Mouse (Mus musculus) myocyte (in vitro differentiated cells): ENCODE measurements around the gene Pcgf6.

ENCODE experiments used
- MAX ChIP-seq: IDR thresholded peaks from one replicate; pipeline ENCODE4 v1.6.1; 2011; ENCODE audit warnings: low read depth, mild to moderate bottlenecking, control low read depth
- MYOD1 ChIP-seq, 3 experiments: IDR thresholded peaks; one replicate each; pipeline ENCODE4 v1.6.1; 2011; ENCODE audit warnings: control low read depth in 2 of 3, low read depth in 2 of 3, mild to moderate bottlenecking in 2 of 3, moderate library complexity in 1 of 3; ENCODE audit not compliant: insufficient read length in 2 of 3, control insufficient read depth in 1 of 3
- POLR2A ChIP-seq: IDR thresholded peaks from one replicate; pipeline ENCODE4 v1.6.1; 2011; ENCODE audit warnings: low read depth, mild to moderate bottlenecking, control low read depth, moderate library complexity; ENCODE audit not compliant: insufficient read length
- TCF12 ChIP-seq: IDR thresholded peaks from one replicate; pipeline ENCODE4 v1.6.1; 2011; ENCODE audit warnings: mild to moderate bottlenecking, control low read depth; ENCODE audit not compliant: poor library complexity, insufficient read depth, severe bottlenecking

DNA sequence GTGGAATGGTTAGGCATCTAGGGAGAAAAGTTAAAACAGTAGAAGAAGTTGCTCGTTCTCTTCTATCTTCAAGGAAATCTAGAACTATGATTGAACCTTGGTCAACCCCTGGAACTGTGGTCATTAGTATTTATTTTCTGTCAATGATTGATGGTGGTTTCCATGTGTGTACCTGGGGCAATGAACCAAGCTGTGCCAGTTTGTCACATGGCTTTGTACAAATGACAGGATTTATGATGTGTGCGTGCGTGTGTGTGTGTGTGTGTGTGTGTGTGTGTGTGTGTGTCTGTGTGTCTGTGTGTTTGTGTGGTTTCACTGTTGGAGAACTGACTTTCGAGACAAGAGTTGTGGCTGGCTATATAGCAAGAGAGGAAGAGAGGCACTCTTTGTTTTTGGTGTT lies 2.8 kb upstream of the Pcgf6 start:
- TF ChIP-seq POLR2A (no peak), TCF12 (no peak), MAX (no peak), MYOD1 (IDR thresholded peaks at IDR 0.05; ENCODE audit: control insufficient read depth in 1 of 3, insufficient read length in 2 of 3, low read depth in 2 of 3) (no peak)
